Mouse (Mus musculus) adrenal gland, adult 8-10 months (tissue): ENCODE results near the gene 9130213A22Rik. TPM values are rescaled to one million over a fixed set of nuclear protein-coding genes. Genes with fewer than 3 reads are reported as not detected.
"Not testable (repeated sequence)": the region's sequence is repeated elsewhere in the genome, so short reads cannot be mapped to it uniquely, and the experiment has no call there.

Experiments used
- DNase-seq: peaks from one replicate; pipeline ENCODE4 v3.0.0; 2022
- total RNA-seq, 4 experiments: library from RNA; stranded (reverse); gene quantifications; 2 replicates each; pipeline ENCODE4 v1.2.4; 2022

Gene 9130213A22Rik
- total RNA-seq, 4 experiments from 2014 or later: 0.26 to 0.95 (median 0.84) TPM

DNA sequence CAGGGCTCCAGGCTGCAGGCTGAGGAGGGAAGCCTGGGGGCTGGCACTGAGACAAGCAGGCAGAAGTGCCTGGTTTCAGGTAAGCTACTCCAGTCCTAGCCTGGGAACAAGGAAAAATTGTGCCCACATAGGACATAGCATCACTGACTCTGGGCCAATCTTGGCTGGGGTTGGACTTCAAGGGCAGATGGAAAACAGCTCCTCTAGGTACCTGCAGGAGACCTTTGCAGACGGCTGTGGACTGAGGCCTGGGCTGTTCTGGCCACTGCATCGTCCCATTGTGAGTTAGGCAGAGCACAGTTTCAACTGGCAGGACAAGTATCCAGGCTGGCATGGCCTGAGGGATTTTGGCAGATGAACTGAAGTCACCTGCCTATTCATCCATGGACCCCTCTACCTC is 16.6 kb downstream of the 9130213A22Rik start:
- DNase-seq: no peak

DNA sequence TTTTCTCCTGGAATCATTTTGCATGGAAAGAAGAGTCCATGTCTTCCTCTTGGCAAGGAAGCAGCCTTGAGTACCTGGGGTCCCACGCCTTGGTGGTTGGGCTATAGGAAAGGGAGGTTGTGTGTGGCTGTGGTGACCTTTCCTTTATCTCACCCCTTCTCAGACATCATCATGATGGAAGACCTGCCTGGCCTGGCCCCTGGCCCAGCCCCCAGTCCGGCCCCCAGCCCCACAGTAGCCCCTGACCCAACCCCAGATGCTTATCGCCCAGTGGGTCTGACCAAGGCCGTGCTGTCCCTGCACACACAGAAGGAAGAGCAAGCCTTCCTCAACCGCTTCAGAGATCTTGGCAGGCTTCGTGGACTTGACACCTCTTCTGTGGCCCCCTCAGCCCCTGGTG is 17.2 kb downstream of the 9130213A22Rik start:
- DNase-seq: no peak

DNA sequence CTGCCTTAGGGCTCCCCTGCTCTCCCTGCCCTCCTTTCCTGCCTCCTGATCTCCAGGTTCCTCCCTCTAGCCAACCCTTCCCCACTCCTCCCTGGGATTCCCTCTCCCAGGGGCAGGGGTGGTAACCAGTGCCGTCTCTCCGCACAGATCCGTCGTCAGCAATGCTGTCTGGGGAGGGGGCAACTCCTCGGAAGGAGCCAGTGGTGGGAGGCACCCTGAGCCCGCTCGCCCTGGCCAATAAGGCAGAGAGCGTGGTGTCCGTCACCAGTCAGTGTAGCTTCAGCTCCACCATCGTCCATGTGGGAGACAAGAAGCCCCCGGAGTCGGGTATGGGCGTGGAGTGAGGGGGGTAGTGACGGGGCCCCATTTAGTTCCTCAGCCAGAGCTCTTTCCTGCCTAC is 17.9 kb downstream of the 9130213A22Rik start:
- DNase-seq: no peak

DNA sequence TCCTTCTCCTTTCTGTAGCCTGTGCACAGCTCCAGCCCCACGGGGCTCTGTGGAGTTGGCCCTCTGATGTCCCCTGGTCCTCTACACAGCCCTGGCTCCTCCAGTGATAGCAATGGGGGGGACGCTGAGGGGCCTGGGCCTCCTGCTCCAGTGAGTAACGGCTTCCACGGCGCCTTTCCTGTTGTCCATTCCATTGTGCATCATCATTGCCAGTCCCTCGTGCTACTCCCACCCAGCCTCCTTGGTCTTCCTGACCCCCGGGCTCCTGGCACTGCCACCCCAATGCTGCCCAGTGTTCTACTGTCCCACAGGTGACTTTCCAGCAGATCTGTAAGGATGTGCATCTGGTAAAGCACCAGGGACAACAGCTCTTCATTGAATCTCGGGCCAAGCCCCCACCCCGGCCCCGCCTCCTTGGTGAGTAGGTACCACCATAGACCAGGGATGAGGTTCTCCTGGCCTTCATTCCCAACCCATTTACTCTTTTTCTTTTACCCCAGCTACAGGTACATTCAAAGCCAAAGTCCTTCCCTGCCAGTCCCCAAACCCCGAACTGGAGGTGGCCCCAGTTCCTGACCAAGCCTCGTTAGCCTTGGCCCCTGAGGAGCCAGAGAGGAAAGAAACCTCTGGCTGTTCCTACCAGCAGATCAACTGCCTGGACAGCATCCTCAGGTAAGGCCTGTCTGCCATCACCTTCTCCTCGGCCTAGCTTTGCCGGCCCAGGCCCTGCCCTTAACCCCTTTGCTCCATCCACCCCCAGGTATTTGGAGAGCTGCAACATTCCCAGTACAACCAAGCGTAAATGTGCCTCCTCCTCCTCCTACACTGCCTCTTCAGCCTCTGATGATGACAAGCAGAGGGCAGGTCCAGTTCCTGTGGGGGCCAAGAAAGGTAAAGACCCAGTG is 18.6 kb downstream of the 9130213A22Rik start:
- no peak for DNase-seq

DNA sequence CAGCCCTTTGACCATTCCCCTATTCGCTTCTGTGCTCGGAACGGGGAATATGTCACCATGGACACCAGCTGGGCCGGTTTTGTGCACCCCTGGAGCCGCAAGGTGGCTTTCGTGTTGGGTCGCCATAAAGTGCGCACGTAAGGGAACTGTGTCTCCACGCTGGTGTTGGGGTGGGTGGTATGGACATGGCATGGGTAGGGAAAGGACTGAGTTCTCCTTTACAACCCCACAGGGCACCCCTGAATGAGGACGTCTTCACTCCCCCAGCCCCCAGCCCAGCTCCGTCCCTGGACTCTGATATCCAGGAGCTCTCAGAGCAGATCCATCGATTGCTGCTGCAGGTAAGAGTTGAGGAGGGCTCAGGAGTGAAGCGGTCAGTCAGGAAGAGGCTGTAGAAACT is 19.3 kb downstream of the 9130213A22Rik start:
- DNase-seq: no peak

DNA sequence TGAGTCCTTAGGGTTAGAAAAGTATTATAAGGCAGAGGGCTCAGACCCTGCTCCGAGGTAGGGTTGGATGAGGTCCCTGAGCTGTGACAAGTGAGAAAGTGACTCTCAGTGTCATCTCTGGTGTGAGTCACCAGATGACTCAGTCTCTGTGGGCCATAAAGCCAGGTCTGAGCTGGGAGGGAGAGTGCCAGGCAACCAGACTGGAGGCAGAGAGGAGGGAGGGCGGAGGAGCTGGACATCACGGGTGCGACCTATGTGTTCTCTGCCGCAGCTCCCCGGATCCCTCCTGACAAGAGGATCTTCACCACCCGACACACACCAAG is 20.0 kb downstream of the 9130213A22Rik start:
- no peak for DNase-seq

DNA sequence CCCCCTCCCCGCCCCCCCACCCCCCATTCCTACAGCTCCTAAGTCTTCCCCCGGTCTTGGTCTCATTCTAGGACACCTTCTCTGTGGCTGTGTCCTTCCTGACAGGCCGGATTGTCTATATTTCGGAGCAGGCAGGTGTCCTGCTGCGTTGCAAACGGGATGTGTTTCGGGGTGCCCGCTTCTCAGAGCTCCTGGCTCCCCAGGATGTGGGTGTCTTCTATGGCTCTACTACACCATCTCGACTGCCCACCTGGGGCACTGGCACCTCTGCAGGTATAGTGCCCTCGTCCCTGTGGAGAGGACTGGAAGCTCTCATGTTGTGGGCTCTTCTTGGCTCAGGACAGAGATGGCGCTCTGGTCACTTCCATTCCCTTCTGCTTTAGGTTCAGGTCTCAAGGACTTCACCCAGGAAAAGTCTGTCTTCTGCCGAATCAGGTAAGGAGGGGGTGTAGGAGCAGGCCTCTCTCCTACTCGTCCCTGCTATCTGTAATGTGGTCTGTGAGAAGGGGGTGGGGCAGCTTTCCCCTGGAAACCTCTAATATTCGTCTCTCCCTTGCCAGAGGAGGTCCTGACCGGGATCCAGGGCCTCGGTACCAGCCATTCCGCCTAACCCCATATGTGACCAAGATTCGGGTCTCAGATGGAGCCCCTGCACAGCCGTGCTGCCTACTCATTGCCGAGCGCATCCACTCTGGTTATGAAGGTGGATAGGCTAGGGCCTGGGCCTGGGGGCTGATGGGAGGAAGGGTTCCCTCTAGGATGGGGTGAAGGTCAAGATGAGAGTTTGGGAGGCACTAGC is 20.6 kb downstream of the 9130213A22Rik start:
- no peak for DNase-seq

DNA sequence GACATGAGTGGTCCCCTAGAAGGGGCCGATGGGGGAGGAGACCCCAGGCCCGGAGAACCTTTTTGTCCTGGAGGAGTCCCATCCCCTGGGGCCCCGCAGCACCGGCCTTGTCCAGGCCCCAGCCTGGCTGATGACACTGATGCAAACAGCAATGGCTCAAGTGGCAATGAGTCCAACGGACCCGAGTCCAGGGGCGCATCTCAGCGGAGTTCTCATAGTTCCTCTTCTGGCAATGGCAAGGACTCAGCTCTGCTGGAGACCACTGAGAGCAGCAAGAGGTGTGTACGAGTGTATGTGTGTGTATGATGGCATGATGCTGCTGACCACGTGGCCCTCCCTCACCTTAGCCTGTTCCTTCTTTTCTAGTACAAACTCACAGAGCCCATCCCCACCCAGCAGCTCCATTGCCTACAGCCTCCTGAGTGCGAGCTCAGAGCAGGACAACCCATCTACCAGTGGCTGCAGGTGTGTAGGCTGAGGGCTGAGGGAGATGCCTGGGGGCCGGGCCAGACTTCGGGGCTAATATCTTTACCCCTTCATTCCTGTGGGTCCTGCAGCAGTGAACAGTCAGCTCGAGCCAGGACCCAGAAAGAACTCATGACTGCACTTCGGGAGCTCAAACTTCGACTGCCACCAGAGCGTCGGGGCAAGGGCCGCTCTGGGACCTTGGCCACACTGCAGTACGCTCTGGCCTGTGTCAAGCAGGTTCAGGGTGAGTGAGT is 21.6 kb downstream of the 9130213A22Rik start:
- no peak for DNase-seq

DNA sequence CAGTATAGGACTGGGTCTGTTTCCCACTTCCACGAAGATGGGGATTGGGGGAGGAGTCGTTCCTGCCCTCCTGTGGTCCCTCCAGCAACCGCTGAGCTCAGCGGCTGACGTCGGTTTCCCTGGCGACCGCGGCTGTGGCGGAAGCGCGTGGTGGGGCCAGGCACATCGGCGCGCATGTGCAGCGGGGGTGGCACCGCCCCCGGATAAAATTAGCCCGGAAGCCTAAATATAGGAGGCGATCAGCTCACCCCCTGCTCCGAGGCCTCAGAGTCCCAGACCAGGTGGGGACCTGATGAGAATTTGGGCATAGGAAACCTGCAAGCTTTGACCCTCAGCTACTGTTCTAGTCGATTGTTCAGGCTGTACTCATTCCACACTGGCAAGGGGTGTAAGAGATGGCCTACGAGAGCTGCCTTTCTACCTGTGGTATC is 22.5 kb downstream of the 9130213A22Rik start:
- DNase-seq: peak; percentile 95

DNA sequence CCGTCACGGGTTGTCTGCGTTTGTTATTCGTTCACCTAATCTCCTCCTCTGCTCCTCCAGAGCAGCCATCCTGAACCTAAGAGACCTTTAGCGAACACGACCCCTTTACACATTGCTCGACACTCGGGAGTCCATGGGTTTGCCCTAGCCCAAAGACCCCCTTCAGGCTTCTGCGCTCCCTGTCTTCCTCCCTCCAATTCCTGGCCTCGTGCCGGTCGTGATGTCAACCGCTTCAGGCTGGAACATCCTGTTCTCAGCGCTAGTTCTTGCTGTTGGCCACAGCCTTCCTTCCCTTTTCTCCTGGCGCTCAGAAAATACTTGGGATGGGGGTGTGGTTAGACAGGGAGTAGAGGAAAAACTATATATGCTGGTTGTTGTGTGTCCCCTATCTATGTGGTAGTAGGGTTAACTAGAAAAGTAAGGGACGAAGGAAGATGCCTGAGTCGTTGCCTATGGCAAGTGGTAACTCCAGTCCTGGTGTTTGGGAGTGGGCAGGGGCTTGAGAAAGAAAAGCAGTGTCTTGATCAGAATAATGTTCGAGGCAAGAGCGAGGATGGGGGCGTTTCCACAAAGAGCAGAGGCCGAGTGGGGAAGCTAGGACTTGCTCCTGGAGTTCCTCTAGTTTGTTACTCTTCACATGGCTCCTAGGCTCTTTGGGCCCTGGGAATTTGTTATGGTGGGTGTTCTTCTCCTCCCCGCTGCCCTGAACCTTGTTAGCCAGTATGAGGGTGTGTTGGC is 23.0 kb downstream of the 9130213A22Rik start:
- DNase-seq: no peak

DNA sequence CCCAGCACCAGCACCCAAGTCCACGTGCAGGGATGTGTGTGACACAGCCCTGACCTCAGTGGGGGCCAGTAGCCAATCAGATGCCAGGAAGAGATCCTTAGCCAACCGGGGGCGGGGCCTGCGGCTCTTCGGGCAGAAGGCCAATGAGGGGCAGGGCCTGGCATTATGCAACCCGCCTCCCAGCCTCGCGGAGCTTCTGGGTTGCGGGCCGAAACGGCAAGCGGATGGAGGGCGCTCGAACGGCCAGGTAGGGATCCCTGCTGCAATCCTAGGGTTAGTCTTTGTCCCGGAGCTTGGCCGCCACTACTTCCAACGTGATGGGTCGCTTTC is 23.7 kb downstream of the 9130213A22Rik start:
- DNase-seq: peak; percentile 98

DNA sequence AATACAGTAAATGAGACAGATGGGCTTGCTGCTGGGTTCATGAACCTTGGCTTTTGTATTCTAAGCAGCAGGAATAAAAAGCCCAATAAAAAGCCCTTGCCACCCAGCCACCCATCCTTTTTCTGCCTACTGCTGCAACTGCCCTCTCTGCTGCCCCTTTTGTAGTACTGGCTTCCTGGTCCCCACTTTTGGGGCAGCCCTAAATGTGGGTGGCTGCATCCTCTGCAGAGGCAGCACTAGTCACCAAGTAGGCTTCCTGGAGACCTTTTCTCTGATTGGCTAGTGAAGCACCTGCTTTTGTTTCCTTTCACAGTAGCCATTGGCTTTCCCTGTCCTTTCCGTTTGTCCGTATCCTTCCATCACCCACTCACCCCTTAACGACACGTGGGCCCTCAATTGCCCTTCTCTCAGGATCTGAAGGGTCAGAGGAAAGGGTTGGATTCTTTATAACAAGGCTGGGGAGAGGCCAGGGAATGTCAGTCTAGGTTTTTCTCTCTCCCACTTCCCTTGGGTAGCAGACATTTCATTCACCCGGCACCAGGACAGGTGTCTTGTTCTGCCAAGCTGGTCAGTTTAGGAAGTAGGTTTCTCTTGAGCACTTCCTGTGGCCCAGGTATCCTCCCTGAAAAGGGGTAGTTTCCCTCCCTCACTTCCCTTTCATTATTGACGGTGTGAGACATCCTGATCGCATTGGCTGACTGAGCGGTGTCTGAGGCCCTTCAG is 24.2 kb downstream of the 9130213A22Rik start:
- no peak for DNase-seq

DNA sequence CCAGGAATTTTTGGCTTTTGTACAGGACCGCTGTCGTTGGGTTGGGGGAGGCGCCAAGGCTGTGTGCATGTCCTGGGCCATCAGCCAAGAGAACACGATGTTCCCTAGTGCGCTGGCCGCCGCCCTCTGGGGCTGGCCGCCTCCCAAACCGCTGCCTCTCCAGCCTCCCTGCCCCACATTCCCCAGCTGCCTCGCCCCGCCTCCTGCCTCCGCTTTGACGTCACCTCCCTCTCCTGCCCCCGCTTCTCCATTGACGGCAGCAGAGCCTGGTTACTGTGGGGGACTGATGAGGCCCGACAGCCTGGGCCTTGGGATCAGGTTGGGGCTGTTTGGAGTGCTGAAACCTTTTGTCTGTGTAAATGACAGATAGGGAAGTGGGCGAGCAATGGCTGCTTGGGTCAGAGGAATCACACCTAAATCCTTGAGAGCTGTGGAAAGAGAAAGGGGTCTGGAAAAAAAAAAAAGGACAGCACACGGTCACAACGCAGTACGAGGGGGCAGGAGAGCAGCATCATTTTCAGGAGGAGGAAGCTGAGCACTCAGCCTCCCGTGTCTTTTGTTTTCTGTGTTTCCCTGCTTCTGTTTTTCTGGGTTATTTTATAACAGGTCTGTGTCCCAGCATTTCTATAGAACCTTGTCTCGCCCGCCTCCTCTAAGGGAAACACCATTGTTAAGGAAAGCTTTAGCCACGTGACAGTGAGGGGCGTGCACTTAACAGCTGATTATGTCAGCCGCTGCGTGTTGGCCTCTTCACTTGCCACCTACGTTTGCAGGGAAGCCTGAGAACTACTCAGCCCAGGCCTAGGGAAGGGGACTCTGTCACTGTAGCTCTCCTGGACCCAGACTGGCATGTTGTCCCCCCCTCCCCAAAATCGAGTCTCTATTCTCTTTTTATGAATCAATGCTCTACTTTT is 25.1 kb downstream of the 9130213A22Rik start:
- DNase-seq: peak; percentile 99

DNA sequence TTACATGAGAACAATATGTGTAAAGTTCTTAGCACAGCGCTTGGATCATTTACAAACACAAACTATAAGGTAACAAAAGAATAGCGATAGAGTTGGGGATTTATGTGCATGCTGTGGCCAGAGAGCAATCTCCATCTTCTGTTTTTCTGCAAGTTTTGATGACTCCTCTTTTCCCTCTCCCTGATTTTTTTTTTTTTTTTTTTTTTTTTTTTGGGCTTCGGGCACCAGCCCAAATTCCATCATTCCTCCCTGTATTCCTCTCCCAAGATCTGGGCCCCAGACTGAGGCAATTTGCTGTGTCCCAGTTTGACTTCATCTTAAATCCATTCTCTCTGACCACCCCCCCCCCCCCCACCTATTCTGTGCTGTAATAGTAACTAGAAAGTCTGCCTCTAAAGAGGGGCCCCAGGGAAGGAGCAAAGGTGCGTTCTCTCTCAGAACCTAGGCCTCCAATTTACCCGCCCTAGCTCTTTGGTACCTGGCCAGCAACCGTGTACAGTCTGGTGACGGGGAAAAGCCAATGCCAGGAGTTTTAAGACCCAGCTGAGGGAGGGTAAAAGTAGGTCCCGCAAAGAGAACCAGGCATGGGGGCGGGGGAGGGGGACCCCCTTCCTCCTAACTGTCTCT is 25.9 kb downstream of the 9130213A22Rik start:
- no peak for DNase-seq

DNA sequence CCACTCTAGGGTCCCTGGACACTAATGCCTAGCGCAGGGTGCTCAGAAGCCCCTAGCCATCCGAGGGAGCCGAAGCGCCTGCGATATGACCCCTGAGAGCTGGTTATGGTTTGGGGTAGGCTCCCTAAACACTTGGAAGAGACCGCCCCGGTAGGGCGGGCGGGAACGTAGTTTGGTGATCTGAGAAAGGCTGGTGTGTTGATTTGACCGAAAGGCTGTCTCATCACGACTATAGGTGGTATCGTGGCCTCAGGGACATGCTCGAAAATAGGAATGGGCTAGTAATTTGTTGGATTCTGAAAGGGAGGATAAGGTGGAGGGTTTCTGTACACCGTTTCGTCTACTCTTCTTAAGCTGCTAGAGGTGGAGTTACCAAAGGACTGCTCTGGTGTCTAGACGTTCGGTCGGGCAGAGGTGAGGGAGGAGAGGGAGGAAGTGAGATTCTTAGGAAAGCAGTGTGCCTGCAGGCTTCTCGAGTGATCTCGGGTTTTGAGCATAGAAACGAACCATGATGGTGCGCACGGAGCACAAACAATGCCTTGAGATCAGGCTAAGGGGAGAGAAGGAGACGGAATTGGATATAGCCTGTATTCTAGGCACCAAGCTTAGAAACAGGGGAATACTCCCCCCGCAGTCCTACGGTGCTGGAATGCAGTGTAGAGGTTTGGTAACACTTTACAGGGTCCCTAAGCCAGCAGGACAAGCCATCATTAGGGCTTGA is 26.7 kb downstream of the 9130213A22Rik start:
- no peak for DNase-seq

DNA sequence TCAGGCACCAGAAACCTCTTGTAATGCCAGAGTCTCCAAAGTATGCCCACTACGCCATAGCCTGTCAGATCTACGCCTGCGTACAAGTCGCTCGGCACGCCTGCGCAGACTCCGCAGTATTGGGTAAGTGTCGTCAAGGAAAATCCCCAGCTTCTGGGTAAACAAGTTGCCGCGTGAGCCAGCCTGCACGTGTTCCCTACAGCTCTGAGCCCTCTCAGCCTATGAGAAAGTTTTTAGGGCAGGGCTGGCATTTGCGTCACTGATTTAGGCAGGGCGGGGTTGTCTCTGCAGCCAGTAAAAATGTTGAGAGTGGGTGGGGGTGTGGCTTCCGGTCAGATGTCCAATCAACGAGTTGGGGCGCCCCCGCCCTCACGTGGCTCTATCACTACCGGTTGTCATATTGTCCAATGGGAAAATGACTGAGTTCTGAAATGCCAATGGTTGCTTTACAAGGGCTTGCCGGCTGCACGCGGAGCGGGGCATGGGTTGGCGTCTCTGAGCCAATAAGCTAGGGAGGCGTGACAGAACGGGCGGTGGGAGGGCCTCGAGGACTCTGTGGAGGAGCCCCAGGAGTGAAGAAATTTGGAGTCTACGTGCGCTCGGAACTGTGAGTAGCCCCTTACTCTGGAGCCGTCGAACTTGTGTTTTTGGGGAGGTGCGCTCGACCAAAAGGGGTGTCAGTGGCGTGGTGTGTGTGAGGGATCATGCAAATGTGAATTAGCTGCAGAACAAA is 27.5 kb downstream of the 9130213A22Rik start, which contains the start of gene Per1:
Gene Per1, plus strand, starts transcription at position 521 of the 733 bp plus-strand sequence.
- peak; percentile 100 for DNase-seq

DNA sequence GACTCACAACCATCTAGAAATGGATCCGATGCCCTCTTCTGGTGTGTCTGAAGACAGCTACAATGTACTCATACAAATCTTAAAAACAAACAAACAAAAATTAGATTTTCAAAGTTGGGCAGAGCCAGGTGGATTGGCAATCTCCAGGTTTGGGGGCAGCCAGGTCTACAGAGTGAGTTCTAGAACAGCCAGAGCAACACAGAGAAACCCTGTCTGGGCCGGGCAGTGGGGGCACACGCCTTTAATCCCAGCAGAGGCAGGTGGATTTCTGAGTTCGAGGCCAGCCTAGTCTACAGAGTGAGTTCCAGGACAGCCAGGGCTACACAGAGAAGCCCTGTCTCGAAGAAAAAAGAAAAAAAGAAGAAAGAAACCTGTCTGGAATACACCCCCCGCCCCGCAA is 28.5 kb downstream of the 9130213A22Rik start:
- DNase-seq: not testable (repeated sequence)

DNA sequence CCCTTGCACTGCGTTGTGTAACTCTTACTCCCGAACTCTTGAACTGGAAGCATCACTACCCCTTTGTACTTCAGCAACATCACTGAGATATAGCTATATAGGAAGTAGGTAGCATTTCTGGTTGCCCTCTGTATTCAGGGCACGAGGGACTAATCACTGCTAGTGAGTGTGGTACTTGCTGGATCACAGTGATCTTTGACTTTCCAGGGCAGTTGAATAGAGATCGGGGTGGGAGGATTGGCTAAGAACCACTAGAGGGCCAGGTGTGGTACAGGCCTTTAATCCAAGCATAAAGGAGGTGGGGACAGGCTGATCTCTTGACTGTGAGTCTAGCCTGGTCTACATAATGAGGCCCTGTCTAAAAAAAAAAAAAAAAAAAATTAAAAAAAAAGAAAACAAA is 29.5 kb downstream of the 9130213A22Rik start:
- no peak for DNase-seq

DNA sequence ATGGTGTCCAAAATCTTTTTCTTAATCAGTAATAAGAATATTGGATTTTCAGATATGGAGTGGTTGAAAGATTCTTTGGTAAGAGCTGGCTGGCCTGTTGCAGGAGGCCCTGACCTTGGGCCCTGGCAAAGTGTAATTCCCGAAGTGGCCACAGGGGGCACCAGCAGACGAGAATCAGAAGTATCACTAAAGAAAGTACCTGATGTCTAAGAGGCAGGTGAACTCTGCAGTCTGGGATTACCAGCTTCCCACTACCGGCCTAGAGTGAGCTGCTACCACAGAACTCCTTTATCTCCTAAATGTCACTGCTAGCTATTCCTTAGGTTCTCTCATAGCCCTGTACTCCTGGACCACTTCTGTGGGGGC is 30.0 kb downstream of the 9130213A22Rik start:
- DNase-seq: peak; percentile 83
